Mouse (Mus musculus) left cerebral cortex, postnatal 4 days (tissue): ENCODE measurements at regions not wholly inside any gene's neighbourhood (a gene's known extent, or its start where the extent isn't known, plus 50 kb on each side); places are given as distances from the start of the nearest gene placed in this dataset.

Experiments used
- DNase-seq: peaks from one replicate; pipeline ENCODE4 v3.0.0-alpha.2; 2022
- intact Hi-C: fragments of 180-260 bp; cut with DNase I; formaldehyde crosslinking; loops from one replicate; pipeline ENCODE4 v1.15.1; 2025

DNA sequence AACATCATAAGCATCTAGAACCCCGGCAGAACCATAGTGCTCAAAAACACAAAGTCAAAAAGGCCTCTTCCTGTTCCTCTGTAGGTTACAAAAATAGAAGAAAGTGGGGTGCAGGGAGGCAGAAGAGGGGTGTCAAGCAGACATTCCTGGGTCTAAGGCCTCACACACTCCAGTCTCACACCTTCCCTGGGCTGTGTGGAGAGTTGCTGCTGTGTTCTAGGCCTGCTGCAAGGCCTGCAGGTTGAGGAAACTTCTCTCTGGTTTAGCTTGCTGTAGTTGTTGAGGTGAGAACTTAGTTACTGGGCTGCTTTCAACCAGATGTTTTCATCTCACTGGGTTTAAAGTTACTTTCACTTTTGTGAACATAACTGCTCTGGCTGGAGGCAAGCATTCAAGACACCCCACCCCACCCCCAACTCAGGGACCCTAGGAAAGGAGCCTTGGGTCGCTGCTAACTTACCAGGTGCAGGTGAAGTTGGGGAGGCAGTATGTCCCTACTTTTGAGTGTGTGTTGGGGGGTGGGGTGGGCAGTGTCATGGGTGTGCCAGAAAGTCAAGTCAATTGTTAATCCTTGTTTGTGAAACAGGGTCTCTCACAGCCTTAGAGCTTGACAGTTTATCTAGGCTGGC lies 81.5 kb upstream of the Eomes start:
- DNase-seq: no peak
- intact Hi-C loops: no loop called here

DNA sequence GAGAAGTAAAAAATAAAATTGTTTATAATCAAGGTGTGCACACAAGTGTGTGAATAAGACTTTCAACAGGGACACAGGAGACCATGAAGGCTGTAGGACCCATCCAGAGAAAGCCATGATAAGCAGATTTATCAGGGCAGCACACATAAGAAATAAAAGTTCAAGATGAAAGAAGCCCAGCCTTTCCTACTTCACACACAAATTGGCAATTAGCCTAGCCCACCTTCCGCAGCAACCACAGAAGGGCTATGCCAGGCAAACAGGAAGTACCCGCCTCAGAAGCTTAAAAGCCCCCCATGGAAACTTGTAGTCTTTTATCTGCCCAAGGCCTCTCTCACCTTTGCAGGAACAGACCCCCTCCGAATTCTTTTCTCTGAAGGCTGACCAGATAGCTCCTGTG lies 77.5 kb upstream of the Eomes start:
- intact Hi-C loops: no loop called here
- DNase-seq: no peak

DNA sequence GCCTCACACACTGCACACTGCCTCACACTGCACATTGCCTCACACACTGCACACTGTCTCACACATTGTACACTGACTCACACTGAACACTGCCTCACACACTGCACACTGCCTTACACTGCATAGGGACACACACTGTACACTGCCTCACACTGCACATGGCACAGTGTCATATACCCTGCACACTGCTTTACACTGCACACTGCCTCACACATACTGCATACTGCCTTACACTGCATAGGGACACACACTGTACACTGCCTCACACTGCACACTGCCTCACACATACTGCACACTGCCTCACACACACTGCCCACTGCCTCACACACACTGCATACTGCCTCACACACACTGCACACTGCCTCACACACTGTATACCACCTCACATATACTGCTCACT lies 76.8 kb upstream of the Eomes start:
- intact Hi-C loops: no loop called here
- no peak for DNase-seq

DNA sequence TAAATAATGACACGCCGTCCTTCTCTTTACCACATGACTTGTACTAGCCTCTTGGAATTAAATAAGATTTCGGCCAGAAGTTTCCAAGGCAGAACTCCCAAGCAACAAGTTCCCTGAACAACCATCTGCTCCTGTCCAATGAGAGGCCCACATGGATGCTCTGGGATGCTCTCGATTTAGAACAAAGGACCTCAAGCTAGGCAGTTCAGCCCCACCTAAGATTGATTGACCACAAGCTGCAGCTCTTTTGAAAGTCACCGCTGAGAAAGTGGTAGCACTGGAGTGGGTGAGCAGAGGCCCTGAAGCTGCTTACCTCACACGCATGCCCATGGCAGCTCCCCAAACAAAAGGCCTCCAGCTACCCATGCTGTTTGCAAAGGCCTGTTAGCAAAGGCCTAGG lies 73.1 kb upstream of the Eomes start:
- no peak for DNase-seq
- intact Hi-C loops: no loop called here

- intact Hi-C loops: no loop called here
These were observed 72.0 kb upstream of the Eomes start for GRCm38 (mm10) chr9:118405926-118406518.

DNA sequence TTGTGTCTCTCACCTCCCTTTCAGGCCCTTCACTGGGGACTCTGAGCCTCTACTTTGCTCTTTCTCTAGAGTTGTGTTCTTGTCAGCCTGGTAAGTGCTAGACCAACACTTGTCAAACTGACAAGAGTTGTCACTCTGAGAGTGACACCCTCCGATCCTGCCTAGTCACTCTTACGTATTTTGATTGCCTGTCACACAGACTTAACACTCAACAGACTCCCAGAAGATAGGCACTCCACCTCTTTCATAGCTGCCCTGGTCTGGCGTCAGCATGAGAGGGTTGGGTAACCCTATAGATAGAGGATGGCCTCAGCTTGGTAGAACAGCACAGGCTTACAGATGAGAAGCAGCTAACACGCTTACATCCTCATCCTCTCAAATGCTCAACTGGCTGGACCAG lies 62.0 kb upstream of the Eomes start:
- intact Hi-C loops: no loop called here
- DNase-seq: no peak

More at GRCm38 (mm10) chr9:118405926-118406518, 72.0 kb upstream of the Eomes start:
- DNase-seq: no peak

GRCm38 (mm10) chr9:118416475-118416874 lies 61.5 kb upstream of the Eomes start:
- no peak for DNase-seq

DNA sequence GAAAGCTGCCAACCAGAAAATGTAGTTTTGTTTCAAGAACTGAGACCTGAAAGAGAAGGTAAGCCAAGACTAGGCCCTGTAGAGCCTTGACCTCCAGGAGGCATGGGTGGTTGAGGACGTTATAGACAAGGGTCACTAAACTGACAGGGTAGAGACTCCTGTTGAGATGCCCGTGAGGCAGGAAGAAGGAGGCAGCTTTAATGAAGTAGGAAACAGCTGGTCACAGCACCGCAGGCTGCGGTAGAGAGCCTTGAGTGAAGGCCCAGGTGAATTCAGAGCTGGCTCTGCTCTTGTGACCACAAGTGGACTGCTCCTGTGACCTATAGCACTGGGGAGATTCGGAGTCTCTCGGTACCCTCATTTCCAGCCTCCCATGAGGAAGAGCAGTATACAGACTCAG lies 53.7 kb upstream of the Eomes start:
- intact Hi-C loops: no loop called here
- DNase-seq: no peak

More at GRCm38 (mm10) chr9:118416475-118416874, 61.5 kb upstream of the Eomes start:
- intact Hi-C loops: no loop called here
